Mouse (Mus musculus) small intestine, adult 2 months (tissue): Measurements from ENCODE around the gene Tmem82.

ENCODE experiments used
- CTCF ChIP-seq: fragments of 200-500 bp; IDR thresholded peaks from 2 replicates; pipeline ENCODE4 v1.5.1; 2012; ENCODE audit warnings: low read depth, mild to moderate bottlenecking, control low read depth, inconsistent platforms, low read length, moderate library complexity, mixed read lengths; ENCODE audit not compliant: insufficient replicate concordance, insufficient read length; ENCODE audit errors: extremely low read depth
- POLR2A ChIP-seq: fragments of 200-500 bp; IDR thresholded peaks from 2 replicates; pipeline ENCODE4 v1.6.1; 2012; ENCODE audit warnings: low read depth, mild to moderate bottlenecking, control low read depth, inconsistent platforms, low read length, moderate library complexity

GRCm38 (mm10) chr4:141631250-141631649 lies 12.8 kb upstream of the Tmem82 start:
- TF ChIP-seq CTCF (no peak), POLR2A (no peak)
